Mouse (Mus musculus) subcutaneous adipose tissue, adult 2 months (tissue): ENCODE measurements around the gene AL731706.1. TPM values are rescaled to one million over a fixed set of nuclear protein-coding genes. Genes with fewer than 3 reads are reported as not detected.

ENCODE experiments used
- polyA plus RNA-seq: library from polyadenylated mRNA; depleted of rRNA; stranded (reverse); fragments of >200 nt; gene quantifications from 2 replicates; pipeline ENCODE4 v1.2.3, GENCODE M21; 2012; ENCODE audit warnings: low replicate concordance; rRNA removed

Gene AL731706.1
- polyA plus RNA-seq, result 6.7 and 13.4 TPM in 2 replicates

DNA sequence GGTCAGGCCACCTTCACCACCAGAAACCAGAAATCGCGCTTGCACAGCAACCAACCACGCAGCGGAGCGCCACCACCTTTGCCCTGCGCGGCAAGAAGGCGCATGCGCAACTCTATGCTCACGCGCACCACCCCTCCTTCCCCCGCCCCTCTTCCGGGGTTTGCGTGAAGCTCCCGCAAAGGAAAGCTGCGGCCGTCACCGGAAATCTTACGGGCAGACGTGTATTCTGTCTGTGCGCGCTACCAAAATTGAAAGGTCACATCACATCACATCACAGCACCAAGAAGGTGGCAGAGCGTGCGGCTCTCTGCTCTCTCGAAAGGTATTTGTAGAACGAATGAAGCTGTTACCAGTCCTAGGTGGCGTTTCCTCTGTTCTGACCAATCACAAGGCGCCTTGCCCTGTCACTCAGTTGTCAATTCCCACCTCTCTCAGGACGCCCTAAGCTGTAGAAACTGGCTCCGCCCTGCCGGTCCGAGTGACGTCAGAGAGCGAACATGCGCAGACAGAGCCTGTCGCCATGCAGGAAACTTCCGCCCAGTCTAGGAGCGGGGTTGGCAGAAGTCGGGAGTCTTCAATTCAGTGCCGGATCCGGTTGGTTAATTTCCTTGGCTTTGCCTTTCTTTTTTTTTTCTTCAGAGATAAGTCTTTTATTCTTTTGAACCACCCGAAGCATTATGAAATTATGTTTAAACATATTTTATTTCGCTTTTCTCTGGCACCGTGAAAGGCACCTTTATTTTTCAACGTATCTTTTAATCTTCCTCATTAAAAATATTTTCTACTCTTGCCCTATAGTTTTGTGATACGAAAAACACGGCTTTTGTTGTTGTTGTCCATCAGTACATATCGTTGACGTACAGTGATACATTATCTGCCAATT lies at the start of gene AL731706.1, which contains the start of the genes Slx4ip and Mkks:
TSS of gene AL731706.1 (minus strand) at position 322 of the 883 bp plus-strand sequence.
TSS of gene Slx4ip (plus strand) at position 151 of the 883 bp plus-strand sequence.
TSS of gene Mkks (minus strand) at position 322 of the 883 bp plus-strand sequence.

DNA sequence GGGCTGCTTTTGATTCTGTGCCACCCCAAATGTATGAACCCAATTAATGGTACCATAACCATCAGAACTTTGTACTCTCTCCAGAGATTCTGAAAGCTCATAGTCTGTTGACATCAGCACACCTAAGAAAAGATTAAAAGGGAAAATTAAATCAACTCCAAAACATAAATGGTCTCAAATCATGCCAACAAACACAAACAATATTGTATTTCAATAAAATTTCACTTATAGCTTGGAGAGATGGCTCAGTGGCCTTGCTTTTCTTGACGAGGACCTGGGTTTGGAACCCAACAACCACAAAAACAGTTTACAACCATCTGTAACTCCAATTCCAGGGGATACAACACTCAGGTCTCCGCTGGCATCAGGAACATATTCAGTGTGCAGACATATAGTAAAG lies 5.6 kb downstream of the AL731706.1 start, which contains the start of gene AL731706.2:
TSS of gene AL731706.2 (minus strand) at position 101 of the 400 bp plus-strand sequence.

Other genes starting within 250 kb of the AL731706.1 start
- 0.11 TPM in 1 of 2 replicates, not detected in the other for gene Snap25, start 177.9 kb downstream of the AL731706.1 start, polyA plus RNA-seq
- not detected in 2 replicates for gene AL731706.2, start 5.7 kb downstream of the AL731706.1 start, polyA plus RNA-seq
- gene Slx4ip, start 171 bp downstream of the AL731706.1 start, polyA plus RNA-seq, result 1.2 and 1.3 TPM in 2 replicates
- 8.1 and 9.1 TPM in 2 replicates for gene Mkks, start within 50 bp of the AL731706.1 start, polyA plus RNA-seq
- 13.8 and 16.2 TPM in 2 replicates for gene Jag1, start 225.3 kb upstream of the AL731706.1 start, polyA plus RNA-seq